Mouse (Mus musculus): Measurements from ENCODE around the gene Krtap15.

Krtap15 gene

DNA sequence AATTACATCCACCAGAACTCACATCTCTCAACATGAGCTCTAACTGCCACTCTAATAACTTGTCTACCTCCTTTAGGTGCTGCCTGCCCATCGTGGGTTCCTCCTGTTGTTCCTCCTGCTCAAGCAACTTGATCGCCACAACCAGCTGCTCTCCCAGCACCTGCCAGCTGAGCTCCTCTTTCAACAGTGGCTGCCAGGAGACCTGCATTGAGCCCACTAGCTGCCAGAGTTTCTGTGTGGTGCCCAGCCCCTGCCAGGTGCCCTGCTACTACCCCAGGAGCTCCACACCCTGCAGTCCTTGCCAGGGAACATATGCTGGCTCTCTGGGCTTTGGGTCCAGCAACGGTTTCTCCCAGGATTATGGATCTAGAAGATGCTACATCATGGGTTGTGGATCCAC is at the start of gene Krtap15:
TSS of gene Krtap15 (plus strand) at position 150 of the 400 bp plus-strand sequence.
- no peak for DNase-seq (ENCODE audit: inconsistent age in 2 of 2, low spot score in 1 of 2)

DNA sequence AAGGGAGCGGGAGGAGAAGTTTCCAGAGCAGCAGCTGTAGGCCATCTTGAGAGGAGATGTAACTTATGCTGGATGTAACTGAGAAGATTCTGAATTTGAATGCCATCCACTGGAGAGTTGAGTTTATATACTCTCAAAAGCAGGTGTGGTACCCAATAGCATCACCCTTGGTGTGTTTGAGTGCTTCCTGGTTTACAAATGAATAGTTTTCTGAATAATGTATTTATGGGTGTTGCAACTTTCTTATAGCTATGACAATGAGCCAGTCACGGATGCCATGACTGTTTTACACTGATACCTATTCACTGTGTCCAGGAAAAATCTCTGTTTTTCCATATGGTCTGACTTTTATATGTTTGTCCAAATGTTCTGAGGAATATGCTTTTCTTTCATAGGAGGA is 45.9 kb upstream of the Krtap15 start, which contains the start of gene 2310057N15Rik:
TSS of gene 2310057N15Rik (minus strand) at position 101 of the 400 bp plus-strand sequence.
- no peak for DNase-seq (ENCODE audit: inconsistent age in 2 of 2, low spot score in 1 of 2)

DNA sequence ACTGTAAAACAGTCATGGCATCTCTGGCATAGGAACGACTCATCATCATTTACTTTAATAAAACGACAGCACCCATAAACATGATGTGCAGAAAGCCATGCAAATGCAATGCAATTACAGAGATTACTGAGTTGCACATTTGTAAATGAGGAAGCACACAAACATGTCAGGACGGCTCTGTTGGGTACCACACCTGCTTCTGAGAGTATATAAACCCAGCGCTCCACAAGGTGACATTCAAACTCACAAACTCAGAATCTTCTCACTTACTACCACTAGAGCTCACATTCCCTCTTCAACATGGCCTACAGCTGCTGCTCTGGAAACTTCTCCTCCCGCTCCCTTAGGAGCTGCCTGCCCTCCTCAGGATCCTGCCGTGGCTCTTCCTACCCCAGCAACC is 42.4 kb upstream of the Krtap15 start, which contains the start of gene Gm5965:
TSS of gene Gm5965 (plus strand) at position 301 of the 400 bp plus-strand sequence.
- no peak for DNase-seq (ENCODE audit: inconsistent age in 2 of 2, low spot score in 1 of 2)

DNA sequence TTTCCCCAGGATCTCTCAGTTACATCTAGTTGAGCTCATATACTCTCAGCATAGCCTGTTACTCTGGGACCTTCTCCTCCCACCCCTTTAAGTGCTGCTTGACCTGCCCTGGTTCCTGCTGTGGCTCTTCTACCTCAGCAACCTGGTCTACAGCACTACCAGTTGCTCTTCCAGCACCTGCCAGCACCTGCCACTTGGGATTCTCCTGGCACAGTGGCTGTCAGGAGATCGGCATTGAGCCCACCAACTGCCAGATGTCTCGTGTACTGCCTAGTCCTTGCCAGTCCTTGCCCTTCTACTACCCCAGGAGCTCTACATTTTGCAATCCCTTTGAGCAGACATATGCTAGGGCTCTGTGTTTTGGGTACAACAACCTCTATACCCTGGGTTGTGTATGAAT is 33.2 kb upstream of the Krtap15 start:
- DNase-seq (ENCODE audit: inconsistent age in 2 of 2, low spot score in 1 of 2), result no peak

DNA sequence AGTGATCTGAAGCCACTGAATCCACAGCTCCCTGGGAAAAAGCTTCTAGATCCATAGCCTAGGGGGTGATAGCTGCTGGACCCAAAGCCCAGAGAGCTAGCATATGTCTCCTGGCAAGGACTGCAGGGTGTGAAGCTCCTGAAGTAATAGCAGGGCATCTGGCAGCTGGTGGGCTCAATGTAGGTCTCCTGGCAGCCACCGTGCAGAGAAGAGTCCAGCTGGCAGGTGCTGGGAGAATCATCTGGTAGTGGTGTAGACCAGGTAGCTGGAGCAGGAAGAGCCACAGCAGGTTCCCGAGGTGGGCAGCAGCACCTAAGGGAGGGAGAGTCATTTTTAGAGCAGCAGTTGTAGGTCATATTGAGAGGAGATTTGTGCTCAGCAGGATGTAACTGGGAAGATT is 8.2 kb upstream of the Krtap15 start, which contains the start of gene Gm20741:
TSS of gene Gm20741 (minus strand) at position 394 of the 400 bp plus-strand sequence.
- DNase-seq (ENCODE audit: inconsistent age in 2 of 2, low spot score in 1 of 2), result no peak

DNA sequence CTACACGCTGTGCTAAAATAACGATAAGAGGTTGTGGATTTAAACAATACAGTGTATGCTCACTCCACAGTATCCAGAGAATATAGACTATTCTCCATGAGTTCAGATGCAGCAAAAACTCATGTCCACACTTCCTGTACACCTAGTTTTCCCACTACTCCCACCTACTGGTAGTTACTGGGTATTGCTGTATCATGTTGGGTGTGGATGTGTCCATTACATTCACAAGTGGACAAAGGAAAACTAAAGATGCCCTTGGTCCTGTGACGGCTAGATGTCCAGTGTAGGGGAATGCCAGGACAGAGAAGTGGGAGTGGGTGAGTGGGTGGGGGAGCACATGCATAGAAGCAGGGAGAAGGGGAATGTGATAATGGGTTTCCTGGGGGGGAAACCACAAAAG is 3.7 kb downstream of the Krtap15 start:
- peak in 1 of 2 experiments; percentile 52 for DNase-seq (ENCODE audit: inconsistent age in 2 of 2, low spot score in 1 of 2)

DNA sequence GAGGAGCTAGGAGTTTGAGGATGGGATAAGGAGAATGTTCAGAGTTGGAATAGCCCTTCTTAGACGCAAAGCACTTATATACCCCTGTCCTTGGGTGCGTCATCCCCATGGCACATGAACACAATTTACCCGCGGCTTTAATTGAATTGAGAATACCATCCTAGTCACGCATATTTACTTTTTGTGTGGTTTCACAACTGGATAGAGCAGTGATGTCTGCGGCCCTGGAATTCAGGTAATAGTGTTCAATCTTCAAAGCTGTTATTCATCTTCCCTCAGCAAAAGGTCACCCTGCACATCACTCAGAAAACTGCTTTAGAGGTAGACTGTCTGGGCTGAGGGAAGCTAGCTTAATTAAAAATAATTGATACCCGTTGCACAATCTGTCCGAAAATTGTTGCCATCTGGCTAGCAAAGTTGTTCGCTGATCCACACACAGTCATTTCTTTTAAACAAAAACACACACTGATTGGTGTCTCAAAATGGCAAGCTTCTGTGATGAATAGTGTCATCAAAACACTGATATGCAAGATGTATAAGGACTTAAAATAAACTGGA is 6.2 kb downstream of the Krtap15 start, which contains the start of gene Krtap14:
TSS of gene Krtap14 (minus strand) at position 51 of the 558 bp plus-strand sequence.
- no peak for DNase-seq (ENCODE audit: inconsistent age in 2 of 2, low spot score in 1 of 2)

GRCm38 (mm10) chr16:88826978-88827377 is 7.0 kb downstream of the Krtap15 start:
- no peak for DNase-seq (ENCODE audit: inconsistent age in 2 of 2, low spot score in 1 of 2)

GRCm38 (mm10) chr16:88847363-88847762 is 27.3 kb downstream of the Krtap15 start:
- DNase-seq (ENCODE audit: inconsistent age in 2 of 2, low spot score in 1 of 2), result no peak

GRCm38 (mm10) chr16:88848558-88848957 is 28.5 kb downstream of the Krtap15 start:
- no peak for DNase-seq (ENCODE audit: inconsistent age in 2 of 2, low spot score in 1 of 2)

GRCm38 (mm10) chr16:88851450-88851849 is 31.4 kb downstream of the Krtap15 start:
- DNase-seq (ENCODE audit: inconsistent age in 2 of 2, low spot score in 1 of 2), result peak; percentile 7 to 59

DNA sequence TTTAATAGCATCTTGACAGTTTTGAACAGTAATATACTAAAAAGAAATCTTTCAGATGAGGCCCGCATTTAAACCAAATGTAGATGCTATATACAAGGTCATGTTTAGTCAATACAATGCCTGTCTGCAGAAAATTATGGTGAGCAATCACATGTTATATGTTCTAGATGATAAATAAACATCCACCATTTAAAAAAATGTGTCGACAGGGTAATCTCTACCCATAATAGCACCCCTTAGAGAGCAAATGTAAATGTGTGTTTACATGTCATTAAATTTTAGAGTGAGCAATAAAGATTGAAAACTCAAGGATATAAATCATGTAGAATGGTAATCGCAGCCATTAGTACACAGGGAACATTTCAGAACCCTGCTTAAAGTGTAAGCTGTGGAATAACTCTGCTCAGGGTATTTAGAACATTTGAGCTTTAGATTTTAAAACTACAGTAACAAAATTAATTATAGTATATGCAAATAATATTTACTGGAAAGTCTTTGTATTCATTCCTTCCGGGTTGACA is 44.9 kb downstream of the Krtap15 start:
- no peak for DNase-seq (ENCODE audit: inconsistent age in 2 of 2, low spot score in 1 of 2)

- no peak for DNase-seq (ENCODE audit: inconsistent age in 2 of 2, low spot score in 1 of 2)
These were observed 49.3 kb downstream of the Krtap15 start, which contains the start of gene Krtap19-1 for GRCm38 (mm10) chr16:88869311-88869710. TSS of gene Krtap19-1 (minus strand) at chr16:88869411.

GRCm38 (mm10) chr16:88874169-88874568 is 54.2 kb downstream of the Krtap15 start, which contains the start of gene Krtap19-2:
TSS of gene Krtap19-2 (minus strand) at chr16:88874269.
- DNase-seq (ENCODE audit: inconsistent age in 2 of 2, low spot score in 1 of 2), result no peak

- DNase-seq (ENCODE audit: inconsistent age in 2 of 2, low spot score in 1 of 2), result no peak
These were observed 57.9 kb downstream of the Krtap15 start, which contains the start of gene Krtap19-3 for GRCm38 (mm10) chr16:88877938-88878337. TSS of gene Krtap19-3 (minus strand) at chr16:88878038.
